Mouse (Mus musculus): ENCODE measurements around the gene Lamb2.

Lamb2 gene

GRCm38 (mm10) chr9:108461675-108462074, 17.9 kb upstream of the Lamb2 start:
- no peak for DNase-seq

GRCm38 (mm10) chr9:108462192-108462591, 17.3 kb upstream of the Lamb2 start:
- DNase-seq: no peak

GRCm38 (mm10) chr9:108463713-108464112, 15.8 kb upstream of the Lamb2 start:
- DNase-seq: no peak

DNA sequence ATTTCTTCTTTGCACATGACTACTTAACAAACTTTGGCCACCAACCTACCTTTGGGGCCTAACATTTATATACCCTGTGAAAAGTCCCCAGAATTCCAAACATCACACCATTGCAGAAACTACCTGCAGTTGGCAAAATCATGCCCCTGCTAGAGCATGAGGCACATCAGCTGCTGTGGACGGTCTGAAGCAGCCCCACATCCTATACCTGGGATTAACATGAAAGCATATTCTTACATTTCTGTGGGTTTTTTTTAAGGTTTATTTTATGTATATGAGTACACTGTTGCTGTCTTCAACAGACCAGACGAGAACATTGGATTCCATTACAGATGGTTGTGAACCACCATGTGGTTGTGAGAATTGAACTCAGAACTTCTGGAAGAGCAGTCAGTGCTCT, 13.3 kb upstream of the Lamb2 start:
- DNase-seq: no peak

DNA sequence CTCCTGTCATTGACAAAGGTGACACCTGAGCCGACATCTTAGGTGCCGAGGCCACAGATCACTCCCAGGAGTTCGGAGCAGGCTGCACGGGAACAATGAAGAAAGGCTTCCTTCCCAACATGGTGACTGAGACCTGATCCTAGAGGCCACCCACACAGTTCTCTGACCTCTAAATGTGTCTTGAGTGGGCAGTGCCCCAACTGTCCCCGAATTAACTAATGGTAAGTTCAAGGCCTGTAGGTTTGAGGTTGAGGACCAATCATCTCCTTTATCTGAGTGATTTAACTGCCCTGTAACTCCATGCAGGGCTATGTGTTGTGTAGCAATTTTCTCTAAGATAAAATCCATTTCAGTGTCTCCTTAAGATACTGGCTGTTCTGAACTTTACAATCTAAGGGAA, 10.1 kb upstream of the Lamb2 start:
- no peak for DNase-seq

DNA sequence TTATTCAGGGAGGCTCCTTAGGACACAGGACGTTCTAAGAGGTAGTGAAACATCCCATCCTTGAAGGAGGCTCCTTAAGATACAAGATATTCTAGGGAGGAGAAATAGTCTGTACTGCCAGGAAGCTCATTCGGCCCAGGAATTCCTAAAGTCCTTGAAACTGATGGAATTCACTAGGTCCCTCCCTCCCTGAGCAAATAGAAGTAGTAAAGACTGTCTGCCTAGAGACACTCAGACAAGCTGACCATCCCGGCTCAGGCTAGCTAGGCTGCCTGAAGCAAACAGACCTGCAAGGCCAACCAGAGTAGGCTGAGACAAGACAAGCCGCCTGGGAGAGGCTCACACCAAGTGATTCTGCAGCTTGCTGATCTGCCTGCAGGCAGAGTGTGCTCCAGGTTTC, 9.7 kb upstream of the Lamb2 start:
- no peak for DNase-seq

- DNase-seq: no peak
Measured at GRCm38 (mm10) chr9:108474528-108474927, 5.0 kb upstream of the Lamb2 start.

DNA sequence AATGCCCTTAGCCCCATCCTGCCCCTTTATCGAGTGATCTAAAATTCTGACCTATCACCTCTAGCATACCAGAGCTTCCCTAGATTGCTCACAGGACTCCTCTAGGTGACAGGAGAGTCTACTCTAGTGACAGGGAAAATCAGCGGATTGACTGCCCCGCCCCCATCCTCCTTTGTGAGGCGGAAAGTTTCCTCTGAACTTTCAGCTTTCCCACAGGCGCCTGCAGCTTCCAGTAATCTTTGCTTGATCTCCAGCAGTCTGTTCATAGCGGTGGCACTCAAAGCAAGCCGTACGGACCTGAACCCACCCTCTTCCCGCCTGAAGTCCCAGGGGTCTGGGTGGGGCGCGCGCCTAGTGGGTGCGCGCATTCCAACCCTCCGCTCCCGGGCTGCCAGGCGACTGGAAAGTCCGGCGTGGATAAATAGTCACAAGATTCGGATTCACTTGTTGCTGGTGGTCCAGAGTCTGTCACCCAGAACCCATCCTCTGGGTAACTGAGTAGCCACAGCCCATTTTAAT, 839 bp upstream of the Lamb2 start:
- peak; percentile 90 for DNase-seq

DNA sequence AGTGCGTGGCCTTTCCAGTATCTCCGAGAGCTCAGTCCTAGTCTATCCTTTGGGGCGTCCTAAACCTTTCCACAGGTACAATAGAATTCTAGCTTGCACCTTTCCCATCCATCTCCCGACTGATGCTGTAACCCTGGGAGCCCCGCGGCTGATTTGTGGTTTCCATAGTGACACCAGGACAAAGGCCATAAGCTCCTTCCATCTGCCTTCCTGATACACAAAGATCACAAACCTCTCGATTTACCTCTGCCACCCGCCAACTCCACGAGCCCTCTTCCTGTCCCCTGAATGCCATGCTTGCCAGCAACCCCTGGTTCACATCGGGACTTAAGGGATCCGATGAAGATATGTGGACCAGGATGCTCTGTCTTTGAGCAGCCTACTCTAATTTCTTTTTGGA, 295 bp upstream of the Lamb2 start:
- DNase-seq: no peak

DNA sequence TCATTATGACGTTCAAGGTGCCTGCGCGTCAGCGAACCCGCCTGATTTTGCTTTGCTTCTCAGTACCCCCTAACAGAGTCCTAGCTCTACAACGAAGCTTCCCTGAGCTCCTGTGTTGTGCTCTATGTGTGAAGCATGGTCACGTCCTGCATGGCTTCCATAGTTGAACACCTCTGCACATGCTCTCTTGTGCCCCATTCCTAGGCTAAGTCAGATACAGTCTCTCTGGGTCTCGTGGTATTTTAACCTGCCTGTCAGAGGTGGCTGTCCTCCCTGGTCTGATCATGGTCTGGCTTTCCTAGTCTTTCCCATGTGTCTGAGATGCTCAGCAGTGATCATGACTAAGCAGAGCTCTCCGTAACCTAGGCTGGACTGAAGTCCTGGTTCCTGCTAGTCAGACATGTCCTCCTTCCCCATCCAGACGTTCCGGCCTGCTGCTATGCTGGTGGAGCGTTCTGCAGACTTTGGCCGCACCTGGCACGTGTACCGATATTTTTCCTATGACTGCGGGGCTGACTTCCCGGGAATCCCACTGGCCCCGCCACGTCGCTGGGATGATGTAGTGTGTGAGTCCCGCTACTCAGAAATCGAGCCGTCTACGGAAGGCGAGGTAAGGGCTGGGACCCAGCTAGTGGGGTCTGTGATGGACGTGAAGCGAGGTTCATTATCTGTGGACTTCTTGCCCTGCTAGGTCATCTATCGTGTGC, 1.4 kb downstream of the Lamb2 start:
- DNase-seq: no peak

DNA sequence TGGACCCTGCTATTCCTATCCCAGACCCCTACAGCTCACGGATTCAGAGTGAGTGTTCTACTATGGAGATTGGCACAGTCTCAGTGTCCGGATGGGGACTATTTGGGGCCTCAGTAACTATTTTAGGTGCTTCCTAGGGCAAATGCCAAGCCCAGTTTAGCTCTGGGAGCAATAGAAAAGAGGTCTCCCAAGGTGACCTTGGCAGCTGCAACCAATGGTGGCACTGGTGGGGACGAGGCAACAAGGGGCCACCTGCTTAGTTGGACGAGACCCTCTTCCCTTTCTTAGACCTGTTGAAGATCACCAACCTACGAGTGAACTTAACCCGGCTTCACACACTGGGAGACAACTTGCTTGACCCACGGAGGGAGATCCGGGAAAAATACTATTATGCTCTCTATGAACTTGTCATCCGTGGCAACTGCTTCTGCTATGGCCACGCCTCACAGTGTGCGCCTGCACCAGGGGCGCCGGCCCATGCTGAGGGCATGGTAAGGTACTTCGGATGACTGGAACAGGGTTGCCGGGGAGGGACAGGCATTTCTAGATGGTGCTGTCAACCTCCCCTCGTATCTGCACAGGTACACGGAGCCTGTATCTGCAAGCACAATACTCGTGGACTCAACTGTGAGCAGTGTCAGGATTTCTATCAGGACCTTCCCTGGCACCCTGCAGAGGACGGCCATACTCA, 2.1 kb downstream of the Lamb2 start:
- no peak for DNase-seq

GRCm38 (mm10) chr9:108483051-108483790, 3.7 kb downstream of the Lamb2 start:
- no peak for DNase-seq

- DNase-seq: no peak
Measured at GRCm38 (mm10) chr9:108484021-108484420, 4.5 kb downstream of the Lamb2 start.

- no peak for DNase-seq
Measured at GRCm38 (mm10) chr9:108485301-108485875, 5.9 kb downstream of the Lamb2 start.

- no peak for DNase-seq
Measured at GRCm38 (mm10) chr9:108486973-108487530, 7.5 kb downstream of the Lamb2 start.

DNA sequence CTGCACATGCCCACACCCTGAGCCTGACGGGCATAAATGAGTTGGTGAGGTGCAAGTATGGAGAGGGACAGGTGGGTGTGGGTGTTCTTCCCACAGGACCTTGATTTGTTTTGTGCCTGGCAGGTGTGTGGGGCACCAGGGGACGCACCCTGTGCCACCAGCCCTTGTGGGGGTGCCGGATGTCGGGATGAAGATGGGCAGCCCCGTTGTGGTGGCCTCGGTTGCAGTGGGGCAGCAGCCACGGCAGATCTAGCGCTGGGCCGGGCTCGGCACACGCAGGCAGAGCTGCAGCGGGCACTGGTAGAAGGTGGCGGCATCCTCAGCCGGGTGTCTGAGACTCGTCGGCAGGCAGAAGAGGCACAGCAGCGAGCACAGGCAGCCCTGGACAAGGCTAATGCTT, 8.9 kb downstream of the Lamb2 start:
- DNase-seq: no peak

DNA sequence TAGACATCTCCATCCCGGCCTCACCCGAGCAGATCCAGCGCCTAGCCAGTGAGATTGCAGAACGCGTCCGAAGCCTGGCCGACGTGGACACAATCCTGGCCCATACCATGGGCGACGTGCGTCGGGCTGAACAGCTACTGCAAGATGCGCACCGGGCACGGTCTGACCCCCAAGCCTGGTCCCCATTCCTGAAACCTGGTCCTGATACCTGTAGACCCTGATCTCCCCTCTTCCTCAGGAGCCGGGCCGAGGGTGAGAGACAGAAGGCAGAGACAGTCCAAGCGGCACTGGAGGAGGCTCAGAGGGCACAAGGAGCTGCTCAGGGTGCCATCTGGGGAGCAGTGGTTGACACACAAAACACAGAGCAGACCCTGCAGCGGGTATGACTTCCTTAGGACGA, 9.7 kb downstream of the Lamb2 start:
- DNase-seq: no peak

- no peak for DNase-seq
Measured at GRCm38 (mm10) chr9:108489702-108490558, 10.4 kb downstream of the Lamb2 start.

- DNase-seq: peak; percentile 95
Measured at GRCm38 (mm10) chr9:108490559-108491285, 11.2 kb downstream of the Lamb2 start, which contains the start of gene Usp19. Gene Usp19, plus strand, starts transcription at chr9:108490602.

DNA sequence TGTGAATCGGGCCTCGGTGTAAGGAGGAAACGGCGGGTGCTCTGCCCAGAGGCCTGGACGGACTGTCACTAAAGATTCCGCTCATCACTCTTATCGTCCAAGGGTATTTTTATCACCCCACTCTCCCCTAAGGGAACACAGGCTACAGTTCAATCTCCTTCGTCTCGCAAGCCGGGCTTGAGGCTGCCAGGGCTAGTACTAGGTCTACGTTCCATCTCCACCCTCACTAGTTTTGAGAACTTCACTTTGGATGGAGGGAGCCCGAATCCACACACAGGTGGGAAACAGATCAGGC, 11.7 kb downstream of the Lamb2 start:
- no peak for DNase-seq

DNA sequence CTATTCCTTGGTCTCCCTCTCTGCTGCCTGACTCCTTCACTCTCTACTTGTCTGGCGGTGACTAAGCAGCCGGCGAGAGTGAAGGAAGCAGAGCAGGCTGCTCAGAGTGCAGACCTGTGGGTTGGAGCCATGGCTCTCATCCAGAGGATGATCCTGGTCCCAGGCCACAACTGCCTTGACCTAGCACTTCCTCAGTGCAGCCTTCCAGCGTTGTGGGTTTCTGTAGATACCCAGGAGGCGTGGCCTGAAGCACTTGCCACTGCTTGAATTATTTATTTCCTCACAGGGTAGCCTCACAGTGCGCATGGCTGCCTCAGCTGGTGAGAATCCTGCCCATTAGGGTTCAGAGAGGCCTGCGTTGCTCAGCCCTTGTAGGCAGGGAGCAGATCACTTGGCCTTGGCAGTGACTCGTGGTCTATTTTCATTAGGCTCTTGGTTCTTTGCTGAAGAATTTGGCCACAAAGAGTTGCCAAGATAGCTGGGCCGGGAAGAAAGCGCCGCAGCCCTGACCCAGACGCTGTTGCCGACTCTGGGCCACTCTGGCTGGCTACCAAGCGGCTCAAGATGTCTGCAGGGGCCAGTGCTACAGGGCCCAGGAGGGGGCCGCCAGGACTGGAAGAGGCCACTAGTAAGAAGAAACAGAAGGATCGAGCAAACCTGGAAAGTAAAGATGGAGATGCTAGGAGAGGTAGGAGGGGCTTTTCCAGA, 12.7 kb downstream of the Lamb2 start:
- no peak for DNase-seq
